Mouse (Mus musculus) small intestine, adult 2 months (tissue): Measurements from ENCODE around the gene Sept11.

Source experiments
- CTCF ChIP-seq: fragments of 200-500 bp; IDR thresholded peaks from 2 replicates; pipeline ENCODE4 v1.5.1; 2012; ENCODE audit warnings: low read depth, mild to moderate bottlenecking, control low read depth, inconsistent platforms, low read length, moderate library complexity, mixed read lengths; ENCODE audit not compliant: insufficient replicate concordance, insufficient read length; ENCODE audit errors: extremely low read depth
- POLR2A ChIP-seq: fragments of 200-500 bp; IDR thresholded peaks from 2 replicates; pipeline ENCODE4 v1.6.1; 2012; ENCODE audit warnings: low read depth, mild to moderate bottlenecking, control low read depth, inconsistent platforms, low read length, moderate library complexity

GRCm38 (mm10) chr5:93151985-93152384 lies 58.7 kb downstream of the Sept11 start:
- TF ChIP-seq CTCF (no peak), POLR2A (no peak)
